Mouse (Mus musculus): ENCODE measurements around the gene Sftpa1.

Sftpa1 gene

DNA sequence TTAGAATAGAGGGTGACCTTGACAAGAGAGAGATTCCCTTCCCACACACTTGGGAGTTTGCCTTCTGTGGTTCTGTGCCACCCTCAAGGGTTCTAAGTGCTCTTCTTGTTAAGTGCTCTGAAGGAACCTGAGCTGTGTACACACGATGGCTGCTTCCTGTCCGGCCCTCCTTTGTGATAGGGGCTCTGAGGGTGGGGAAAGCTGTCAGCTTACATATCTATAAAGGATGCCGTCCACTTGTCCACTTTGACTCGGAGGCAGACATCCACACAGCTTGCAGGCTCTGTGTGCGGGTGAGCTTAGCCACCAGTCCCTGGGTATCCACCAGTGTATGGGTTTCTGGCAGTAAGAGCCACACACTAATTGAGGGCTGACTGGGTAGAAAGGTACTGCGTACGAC is at the start of gene Sftpa1:
Sftpa1 (plus strand) TSS at position 243 of the 400 bp plus-strand sequence.
- in situ Hi-C loops (cut with MboI, MseI): no loop called here

GRCm38 (mm10) chr14:41082408-41082807 is 49.2 kb upstream of the Sftpa1 start:
- in situ Hi-C loops (cut with MboI, MseI): no loop called here

DNA sequence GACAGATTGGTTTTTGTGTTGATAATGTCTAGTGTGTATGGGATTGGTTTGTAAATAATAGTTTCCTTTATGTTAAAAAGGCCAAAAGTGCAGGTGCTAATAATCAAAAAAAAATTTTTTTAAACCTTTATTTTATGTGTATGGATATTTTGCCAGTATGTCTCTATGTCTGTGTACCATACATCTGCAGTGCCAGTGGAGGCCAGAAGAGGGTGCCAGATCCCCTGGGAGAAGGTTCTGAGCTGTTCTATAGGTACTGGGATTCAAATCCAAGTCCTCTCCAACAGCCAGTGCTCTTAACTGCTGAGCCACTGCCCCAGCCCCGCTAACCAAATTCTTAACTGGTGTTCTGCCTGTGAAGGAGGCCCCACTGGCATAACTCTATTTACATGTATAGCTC is 44.1 kb upstream of the Sftpa1 start:
- in situ Hi-C loops (cut with MboI, MseI): no loop called here

DNA sequence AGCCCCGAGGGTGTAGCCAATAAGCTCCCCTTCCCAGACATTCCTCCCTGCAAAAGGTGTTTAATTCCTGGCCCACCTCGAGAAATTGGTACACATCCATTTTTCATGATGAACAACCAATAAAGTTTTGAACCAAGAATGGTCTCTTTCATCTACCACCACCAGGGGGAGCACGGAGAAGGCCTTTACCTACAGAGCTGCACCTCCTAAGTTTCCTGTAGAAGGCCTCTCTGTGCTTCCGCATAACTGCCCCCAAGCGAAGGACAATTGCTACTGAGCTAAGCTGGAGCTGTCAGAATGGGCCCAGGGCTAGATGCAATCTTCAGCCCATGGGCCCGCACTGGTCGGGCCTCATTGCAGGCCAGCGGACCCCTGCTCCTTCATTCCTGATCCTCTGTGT is 40.8 kb upstream of the Sftpa1 start:
- in situ Hi-C loops (cut with MboI, MseI): no loop called here

GRCm38 (mm10) chr14:41094114-41094513 is 37.5 kb upstream of the Sftpa1 start:
- in situ Hi-C loops (cut with MboI, MseI): no loop called here

- in situ Hi-C loops (cut with MboI, MseI): no loop called here
Measured at GRCm38 (mm10) chr14:41096296-41096860, 35.2 kb upstream of the Sftpa1 start.

DNA sequence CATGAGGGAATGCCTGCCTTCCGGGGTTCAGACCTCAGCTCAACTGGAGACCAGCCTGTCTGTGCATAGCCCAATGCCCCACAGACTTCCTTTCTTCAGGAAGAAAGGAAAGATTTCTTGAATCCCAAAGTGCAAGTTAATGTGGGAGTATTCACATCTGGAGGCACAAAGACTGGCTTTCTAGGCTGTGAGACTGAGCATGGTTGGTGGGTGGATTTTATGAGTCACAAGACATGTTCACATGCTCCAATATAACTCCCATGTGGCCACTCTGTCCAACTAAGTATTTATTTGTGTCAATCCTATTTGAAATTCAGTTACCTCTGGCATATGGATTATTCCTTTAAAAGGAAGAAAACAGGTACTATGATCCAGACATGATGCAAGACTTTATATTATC is 32.9 kb upstream of the Sftpa1 start:
- in situ Hi-C loops (cut with MboI, MseI): no loop called here

DNA sequence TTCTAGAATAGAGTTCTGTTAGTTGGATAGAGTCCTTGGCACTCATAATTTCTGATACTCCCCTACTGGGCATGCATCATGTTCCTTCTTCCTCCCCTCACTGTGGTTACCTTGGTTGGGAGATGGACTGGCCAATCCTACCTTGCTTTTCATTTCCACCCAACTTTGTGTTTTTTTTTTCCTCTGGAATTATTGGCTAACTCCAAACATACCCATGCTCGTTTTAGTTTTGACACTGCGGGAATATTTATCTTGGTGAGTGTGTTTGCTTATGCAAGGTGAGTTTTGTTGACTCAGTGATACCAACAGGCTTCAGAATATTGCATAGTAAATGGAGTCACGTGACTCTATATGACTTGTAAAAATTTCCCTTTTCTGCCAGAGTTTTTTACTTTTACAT is 30.9 kb upstream of the Sftpa1 start:
- in situ Hi-C loops (cut with MboI, MseI): no loop called here

- in situ Hi-C loops (cut with MboI, MseI): no loop called here
Measured at GRCm38 (mm10) chr14:41101242-41101641, 30.3 kb upstream of the Sftpa1 start.

DNA sequence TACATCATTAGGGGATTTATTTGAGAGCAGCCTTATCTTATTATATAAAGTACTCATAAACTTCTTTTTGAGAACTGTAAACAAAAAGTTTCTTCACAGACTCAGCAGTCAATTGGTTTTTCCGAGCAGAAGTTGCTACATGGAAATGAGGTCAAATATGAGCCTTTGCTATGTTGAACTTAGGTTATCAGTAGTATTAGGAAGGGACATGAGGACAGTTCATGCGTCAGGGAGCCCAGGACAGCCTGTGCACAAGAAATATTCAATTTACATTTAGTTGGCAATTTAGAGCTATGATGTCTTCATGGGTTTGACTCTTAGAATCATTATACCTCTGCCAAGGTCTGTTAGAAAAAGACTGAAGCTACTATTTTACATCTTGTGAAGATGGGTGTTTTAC is 29.3 kb upstream of the Sftpa1 start:
- in situ Hi-C loops (cut with MboI, MseI): no loop called here

GRCm38 (mm10) chr14:41104853-41105444 is 26.6 kb upstream of the Sftpa1 start, which contains the start of gene Mat1a:
Gene Mat1a (plus strand): TSS chr14:41105035.
- in situ Hi-C loops (cut with MboI, MseI): no loop called here

- in situ Hi-C loops (cut with MboI, MseI): loop anchor here (5.0 kb wide), 1 partner anchor 51 kb away; no protein-coding TSS in a partner anchor
Measured at GRCm38 (mm10) chr14:41111031-41111668, 20.4 kb upstream of the Sftpa1 start.

- in situ Hi-C loops (cut with MboI, MseI): loop anchor here (5.0 kb wide), 1 partner anchor 49 kb away; no protein-coding TSS in a partner anchor
Measured at GRCm38 (mm10) chr14:41112944-41113343, 18.6 kb upstream of the Sftpa1 start.

- in situ Hi-C loops (cut with MboI, MseI): no loop called here
Measured at GRCm38 (mm10) chr14:41116271-41116670, 15.3 kb upstream of the Sftpa1 start.

- in situ Hi-C loops (cut with MboI, MseI): no loop called here
Measured at GRCm38 (mm10) chr14:41124683-41125082, 6.9 kb upstream of the Sftpa1 start.

GRCm38 (mm10) chr14:41127997-41128396 is 3.6 kb upstream of the Sftpa1 start:
- in situ Hi-C loops (cut with MboI, MseI): no loop called here

DNA sequence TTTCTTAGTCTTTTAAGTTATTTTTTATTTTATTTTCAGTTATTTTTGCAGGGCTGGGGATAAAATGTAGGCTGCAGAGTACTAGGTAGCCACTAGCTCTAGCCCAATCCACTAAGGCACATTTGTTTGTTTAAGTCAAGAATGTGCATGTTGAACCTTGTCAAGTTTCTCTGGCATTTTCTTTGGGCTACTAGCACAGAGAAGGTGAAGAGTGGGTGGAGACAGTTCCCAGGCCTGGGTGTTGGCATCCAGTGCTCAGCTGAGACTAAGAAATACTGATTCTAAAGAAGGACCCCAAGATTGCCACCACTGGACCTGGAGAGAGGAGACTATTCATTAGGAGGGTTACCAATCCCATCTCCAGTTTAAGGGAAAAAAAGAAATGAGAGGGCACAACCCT is 5.4 kb downstream of the Sftpa1 start:
- in situ Hi-C loops (cut with MboI, MseI): no loop called here

DNA sequence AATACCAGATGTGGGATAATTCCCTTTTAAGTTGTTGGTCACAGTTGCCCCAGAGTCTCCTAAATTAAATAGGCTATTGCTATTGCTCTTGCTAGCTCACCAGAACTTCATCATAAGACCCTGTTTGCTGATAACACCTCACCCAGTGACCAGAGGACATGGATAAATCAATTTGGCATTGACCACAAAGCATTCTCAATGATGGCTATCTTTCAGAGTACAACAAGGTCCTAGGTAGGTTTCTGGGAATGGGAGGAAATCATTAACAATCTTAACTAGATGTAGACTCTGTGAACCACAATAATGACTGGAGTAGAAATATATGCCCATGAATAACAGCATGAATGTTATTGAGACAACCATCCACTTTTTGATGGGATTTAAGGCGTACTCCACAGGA is 9.1 kb downstream of the Sftpa1 start:
- in situ Hi-C loops (cut with MboI, MseI): no loop called here

DNA sequence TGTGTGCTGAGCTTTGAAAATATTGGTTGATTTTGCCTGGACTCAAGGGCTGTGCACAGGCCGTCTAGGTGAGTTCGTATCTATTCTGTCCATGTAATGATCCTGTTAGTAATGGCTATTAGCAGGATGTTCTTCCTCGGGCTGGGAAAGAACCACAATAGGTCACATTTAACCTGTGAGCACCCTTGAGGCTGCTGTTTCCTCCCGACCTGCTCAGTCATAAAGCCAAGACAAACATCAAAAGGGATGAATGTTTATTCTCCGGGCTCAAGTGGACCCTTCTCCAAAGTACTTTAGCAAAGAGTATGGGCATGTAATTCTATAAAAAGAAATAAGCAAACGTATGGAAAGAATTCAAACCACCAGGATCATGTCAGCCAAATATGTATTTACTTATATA is 14.5 kb downstream of the Sftpa1 start:
- in situ Hi-C loops (cut with MboI, MseI): no loop called here

DNA sequence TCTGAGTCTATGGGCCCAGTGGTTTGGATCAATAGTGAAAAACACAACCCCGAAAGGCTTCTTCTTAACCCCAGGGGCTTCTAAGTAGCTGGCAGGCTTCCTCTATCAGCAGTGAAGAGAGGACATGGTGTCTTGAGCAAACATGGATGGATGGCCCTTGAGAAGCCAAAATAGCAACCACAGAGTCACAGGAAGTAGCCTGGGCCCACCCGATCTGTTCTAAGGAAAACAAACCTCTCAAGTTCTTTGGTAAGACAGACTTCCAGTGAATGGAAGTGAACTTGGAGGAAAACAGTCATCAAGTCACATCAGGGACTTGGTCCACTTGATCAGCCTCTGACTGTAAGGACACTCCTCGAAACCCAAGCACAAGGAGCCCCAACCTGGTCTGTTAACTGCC is 15.3 kb downstream of the Sftpa1 start:
- in situ Hi-C loops (cut with MboI, MseI): no loop called here

- in situ Hi-C loops (cut with MboI, MseI): no loop called here
Measured at GRCm38 (mm10) chr14:41147356-41147755, 15.8 kb downstream of the Sftpa1 start.

DNA sequence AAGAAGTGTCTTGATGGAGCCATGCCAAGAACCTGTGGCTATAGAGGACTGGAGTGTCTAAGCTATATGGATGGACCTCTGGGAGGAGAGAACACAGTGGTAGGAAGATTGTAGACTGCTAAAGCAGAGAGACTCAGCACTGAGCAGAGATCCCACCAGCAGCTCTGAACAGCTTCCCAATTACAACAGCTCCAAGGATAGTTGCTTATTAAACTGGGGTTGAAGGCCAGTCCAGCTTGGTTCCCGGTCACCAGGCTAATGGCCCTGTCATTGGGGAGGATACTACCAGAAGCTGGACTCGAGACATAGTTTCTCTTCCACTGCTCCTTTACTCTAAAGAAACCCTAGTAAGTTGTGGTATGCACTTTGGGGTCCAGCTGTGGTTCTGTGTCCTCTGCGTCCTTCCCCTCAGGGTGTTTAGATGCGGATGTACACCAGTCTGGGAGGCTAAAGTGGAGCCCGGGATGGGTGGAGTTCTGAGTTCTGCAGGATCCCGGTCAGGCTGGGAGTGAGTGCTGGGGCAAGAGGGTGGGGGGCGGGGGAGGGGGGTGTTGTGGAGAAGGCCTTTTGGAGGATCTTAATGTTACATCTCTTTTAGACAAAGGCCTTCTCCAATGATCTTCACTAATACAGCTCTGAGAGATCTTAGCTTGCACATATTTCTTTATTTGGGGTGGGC is 19.8 kb downstream of the Sftpa1 start, which contains the start of gene Mbl1:
Mbl1 (plus strand) TSS at position 239 of the 679 bp plus-strand sequence.
- in situ Hi-C loops (cut with MboI, MseI): no loop called here
